Mouse (Mus musculus): ENCODE results near the gene Otud7b. TPM values are rescaled to one million over a fixed set of nuclear protein-coding genes. Genes with fewer than 3 reads are reported as not detected.

Gene Otud7b
- polyA plus RNA-seq, 1 experiment from 2014 or later = 26.1 TPM

GRCm38 (mm10) chr3:96069046-96069445 lies 35.3 kb upstream of the Otud7b start:
- no peak overlapping the region for H3K4me2 ChIP-seq (replicated peaks)
- H3K4me3 ChIP-seq (replicated peaks) = no peak overlapping the region
- H3K9me3 ChIP-seq (replicated peaks) = no peaks in the 10 kb centered on the region
- no peak overlapping the region for H3K27ac ChIP-seq (replicated peaks)
- no peaks in the 10 kb centered on the region for H3K36me3 ChIP-seq
- no peak overlapping the region for H3K9ac ChIP-seq
- no peak for ATAC-seq (ENCODE audit: insufficient number of reproducible peaks, low FRiP score, low TSS enrichment, low read depth)
- no peaks in the 10 kb centered on the region for H3K27me3 ChIP-seq
- H3K4me1 ChIP-seq = 0 out of 2 replicates have a peak, but pooled peaks cover 4% of the 10 kb centered on the region
- WGBS = 92% methylated on average over 6 of the region's 6 CpGs

GRCm38 (mm10) chr3:96069542-96069941 lies 34.8 kb upstream of the Otud7b start:
- Histone ChIP-seq H3K9ac (no peak overlapping the region), H3K36me3 (no peaks in the 10 kb centered on the region), H3K27ac (replicated peaks) (no peak overlapping the region), H3K4me2 (replicated peaks) (no peak overlapping the region), H3K27me3 (no peaks in the 10 kb centered on the region), H3K9me3 (replicated peaks) (no peaks in the 10 kb centered on the region), H3K4me1 (0 out of 2 replicates have a peak, but pooled peaks cover 4% of the 10 kb centered on the region), H3K4me3 (replicated peaks) (no peak overlapping the region)
- 52% methylated on average over 1 of the region's 1 CpGs for WGBS
- ATAC-seq (ENCODE audit: insufficient number of reproducible peaks, low FRiP score, low TSS enrichment, low read depth) = no peak

- H3K4me3 ChIP-seq (replicated peaks) = no peak overlapping the region
- H3K27ac ChIP-seq (replicated peaks) = no peak overlapping the region
- H3K9me3 ChIP-seq (replicated peaks) = no peaks in the 10 kb centered on the region
- H3K36me3 ChIP-seq = no peaks in the 10 kb centered on the region
- H3K9ac ChIP-seq = no peak overlapping the region
- H3K4me2 ChIP-seq (replicated peaks) = no peak overlapping the region
- no peak for ATAC-seq (ENCODE audit: insufficient number of reproducible peaks, low FRiP score, low TSS enrichment, low read depth)
- no peaks in the 10 kb centered on the region for H3K27me3 ChIP-seq
- 0 out of 2 replicates have a peak, but pooled peaks cover 4% of the 10 kb centered on the region for H3K4me1 ChIP-seq
- 72% methylated on average over 4 of the region's 4 CpGs for WGBS
These were observed 34.1 kb upstream of the Otud7b start for GRCm38 (mm10) chr3:96070241-96070640.

GRCm38 (mm10) chr3:96072921-96073486 lies 31.3 kb upstream of the Otud7b start:
- Histone ChIP-seq H3K9me3 (replicated peaks) (no peaks in the 10 kb centered on the region), H3K4me2 (replicated peaks) (no peak overlapping the region), H3K4me3 (replicated peaks) (no peak overlapping the region), H3K36me3 (no peaks in the 10 kb centered on the region), H3K27me3 (no peaks in the 10 kb centered on the region), H3K27ac (replicated peaks) (no peak overlapping the region), H3K9ac (no peak overlapping the region), H3K4me1 (no peaks in the 10 kb centered on the region)
- ATAC-seq (ENCODE audit: insufficient number of reproducible peaks, low FRiP score, low TSS enrichment, low read depth) = no peak
- 68% methylated on average over 12 of the region's 12 CpGs for WGBS

- Histone ChIP-seq H3K4me2 (replicated peaks) (no peak overlapping the region), H3K9me3 (replicated peaks) (no peaks in the 10 kb centered on the region), H3K27ac (replicated peaks) (no peak overlapping the region), H3K4me1 (no peaks in the 10 kb centered on the region), H3K9ac (no peak overlapping the region), H3K4me3 (replicated peaks) (no peak overlapping the region), H3K27me3 (no peaks in the 10 kb centered on the region), H3K36me3 (no peaks in the 10 kb centered on the region)
- no peak for ATAC-seq (ENCODE audit: insufficient number of reproducible peaks, low FRiP score, low TSS enrichment, low read depth)
- 64% methylated on average over 6 of the region's 6 CpGs for WGBS
These were observed 26.3 kb upstream of the Otud7b start for GRCm38 (mm10) chr3:96078066-96078465.

- Histone ChIP-seq H3K4me1 (no peaks in the 10 kb centered on the region), H3K27ac (replicated peaks) (no peak overlapping the region), H3K9ac (no peak overlapping the region), H3K4me2 (replicated peaks) (no peak overlapping the region), H3K27me3 (no peaks in the 10 kb centered on the region), H3K36me3 (no peaks in the 10 kb centered on the region), H3K4me3 (replicated peaks) (no peak overlapping the region), H3K9me3 (replicated peaks) (no peaks in the 10 kb centered on the region)
- no peak for ATAC-seq (ENCODE audit: insufficient number of reproducible peaks, low FRiP score, low TSS enrichment, low read depth)
- 59% methylated on average over 3 of the region's 3 CpGs for WGBS
These were observed 25.6 kb upstream of the Otud7b start for GRCm38 (mm10) chr3:96078711-96079110.

GRCm38 (mm10) chr3:96081006-96081405 lies 23.3 kb upstream of the Otud7b start:
- no peaks in the 10 kb centered on the region for H3K4me1 ChIP-seq
- 60% methylated on average over 1 of the region's 1 CpGs for WGBS

GRCm38 (mm10) chr3:96081650-96082049 lies 22.7 kb upstream of the Otud7b start:
- Histone ChIP-seq H3K4me1 (no peaks in the 10 kb centered on the region), H3K27ac (replicated peaks) (no peak overlapping the region), H3K4me3 (replicated peaks) (no peak overlapping the region), H3K27me3 (no peaks in the 10 kb centered on the region), H3K36me3 (no peaks in the 10 kb centered on the region), H3K9me3 (replicated peaks) (no peaks in the 10 kb centered on the region), H3K4me2 (replicated peaks) (no peak overlapping the region), H3K9ac (no peak overlapping the region)
- WGBS = 87% methylated on average over 4 of the region's 4 CpGs
- no peak for ATAC-seq (ENCODE audit: insufficient number of reproducible peaks, low FRiP score, low TSS enrichment, low read depth)

More at GRCm38 (mm10) chr3:96081006-96081405, 23.3 kb upstream of the Otud7b start:
- no peak overlapping the region for H3K9ac ChIP-seq
- no peaks in the 10 kb centered on the region for H3K36me3 ChIP-seq
- no peak for ATAC-seq (ENCODE audit: insufficient number of reproducible peaks, low FRiP score, low TSS enrichment, low read depth)
- H3K27ac ChIP-seq (replicated peaks) = no peak overlapping the region
- no peak overlapping the region for H3K4me3 ChIP-seq (replicated peaks)
- H3K4me2 ChIP-seq (replicated peaks) = no peak overlapping the region
- H3K9me3 ChIP-seq (replicated peaks) = no peaks in the 10 kb centered on the region
- H3K27me3 ChIP-seq = no peaks in the 10 kb centered on the region

- no peaks in the 10 kb centered on the region for H3K27me3 ChIP-seq
- H3K27ac ChIP-seq (replicated peaks) = no peak overlapping the region
- no peak overlapping the region for H3K9ac ChIP-seq
- no peaks in the 10 kb centered on the region for H3K9me3 ChIP-seq (replicated peaks)
- ATAC-seq (ENCODE audit: insufficient number of reproducible peaks, low FRiP score, low TSS enrichment, low read depth) = no peak
- WGBS = 85% methylated on average over 2 of the region's 2 CpGs
- H3K36me3 ChIP-seq = no peaks in the 10 kb centered on the region
- H3K4me2 ChIP-seq (replicated peaks) = no peak overlapping the region
- H3K4me3 ChIP-seq (replicated peaks) = no peak overlapping the region
- no peaks in the 10 kb centered on the region for H3K4me1 ChIP-seq
These were observed 22.2 kb upstream of the Otud7b start for GRCm38 (mm10) chr3:96082100-96082499.

- Histone ChIP-seq H3K27me3 (no peaks in the 10 kb centered on the region), H3K4me2 (replicated peaks) (no peak overlapping the region), H3K27ac (replicated peaks) (no peak overlapping the region), H3K9ac (no peak overlapping the region), H3K9me3 (replicated peaks) (no peaks in the 10 kb centered on the region), H3K4me1 (no peaks in the 10 kb centered on the region), H3K36me3 (no peaks in the 10 kb centered on the region), H3K4me3 (replicated peaks) (no peak overlapping the region)
- WGBS = 63% methylated on average over 15 of the region's 15 CpGs
- no peak for ATAC-seq (ENCODE audit: insufficient number of reproducible peaks, low FRiP score, low TSS enrichment, low read depth)
These were observed 21.4 kb upstream of the Otud7b start for GRCm38 (mm10) chr3:96082714-96083508.

GRCm38 (mm10) chr3:96084146-96084755 lies 20.1 kb upstream of the Otud7b start:
- 88% methylated on average over 10 of the region's 10 CpGs for WGBS
- no peak for ATAC-seq (ENCODE audit: insufficient number of reproducible peaks, low FRiP score, low TSS enrichment, low read depth)
- no peaks in the 10 kb centered on the region for H3K4me1 ChIP-seq
- no peaks in the 10 kb centered on the region for H3K9me3 ChIP-seq (replicated peaks)
- H3K27ac ChIP-seq (replicated peaks) = no peak overlapping the region
- no peak overlapping the region for H3K4me2 ChIP-seq (replicated peaks)
- no peak overlapping the region for H3K9ac ChIP-seq
- H3K27me3 ChIP-seq = no peaks in the 10 kb centered on the region
- no peaks in the 10 kb centered on the region for H3K36me3 ChIP-seq
- H3K4me3 ChIP-seq (replicated peaks) = no peak overlapping the region
